Mouse (Mus musculus) stomach, embryonic 15.5 days (tissue): ENCODE measurements around the gene Fcho1. TPM values are rescaled to one million over a fixed set of nuclear protein-coding genes. Genes with fewer than 3 reads are reported as not detected.

Source experiments
- ATAC-seq: fragments of 200-750 bp; cut with Nextera tagmentation; 2 replicates; pipeline ENCODE4 v1.8.0; 2017; ENCODE audit warnings: low read depth, moderate number of reproducible peaks, moderate TSS enrichment; ENCODE audit not compliant: insufficient read depth, low FRiP score
- H3K27ac ChIP-seq: fragments of 300-500 bp; sonication (generic); 2 replicates; pipeline ENCODE4 v1.5.1; 2015; ENCODE audit warnings: mild to moderate bottlenecking, inconsistent platforms
- H3K27me3 ChIP-seq: fragments of 300-500 bp; sonication (generic); replicated peaks from 2 replicates; pipeline ENCODE4 v1.6.1; 2015; ENCODE audit warnings: inconsistent platforms
- H3K36me3 ChIP-seq: fragments of 300-500 bp; sonication (generic); 2 replicates; pipeline ENCODE4 v1.6.1; 2015; ENCODE audit warnings: inconsistent platforms
- H3K4me1 ChIP-seq: fragments of 300-500 bp; sonication (generic); 2 replicates; pipeline ENCODE4 v1.6.1; 2015; ENCODE audit warnings: inconsistent platforms
- H3K4me2 ChIP-seq: fragments of 300-500 bp; sonication (generic); 2 replicates; pipeline ENCODE4 v1.6.1; 2015; ENCODE audit warnings: mild to moderate bottlenecking, inconsistent platforms
- H3K4me3 ChIP-seq: fragments of 300-500 bp; sonication (generic); replicated peaks from 2 replicates; pipeline ENCODE4 v1.5.1; 2015; ENCODE audit warnings: inconsistent platforms
- H3K9ac ChIP-seq: fragments of 300-500 bp; sonication (generic); 2 replicates; pipeline ENCODE4 v1.6.1; 2015; ENCODE audit warnings: inconsistent platforms
- H3K9me3 ChIP-seq: fragments of 300-500 bp; sonication (generic); 2 replicates; pipeline ENCODE4 v1.6.1; 2016; ENCODE audit warnings: inconsistent platforms
- WGBS: fragments of 180-500 bp; shearing (Covaris S2); methylation state at CpG from one replicate; pipeline ENCODE4 v1.1.7; 2015; 5-methylcytosine and 5-hydroxymethylcytosine counted together
- polyA plus RNA-seq: library from polyadenylated mRNA; unstranded; fragments of >200 nt; fragmentation: Nextera tagmentation; extraction: Ambion mirVana; gene quantifications from 2 replicates; pipeline ENCODE4 v1.2.1, GENCODE M21; 2015

Gene Fcho1
- polyA plus RNA-seq, 1 experiment from 2014 or later: 8.3 TPM

GRCm38 (mm10) chr8:71670198-71670597 is 55.3 kb downstream of the Fcho1 start:
- Histone ChIP-seq H3K4me3 (peak overlapping the region; percentile 46), H3K4me1 (peaks cover 34% of the 10 kb centered on the region), H3K27me3 (peaks cover 22% of the 10 kb centered on the region; the same call in 1 of the 2 replicates), H3K36me3 (no peaks in the 10 kb centered on the region), H3K27ac (no peak overlapping the region), H3K9me3 (no peaks in the 10 kb centered on the region), H3K4me2 (peak overlapping the region; percentile 92), H3K9ac (no peak overlapping the region)
- WGBS: 13% methylated on average over 11 of the region's 12 CpGs
- ATAC-seq: no peak

DNA sequence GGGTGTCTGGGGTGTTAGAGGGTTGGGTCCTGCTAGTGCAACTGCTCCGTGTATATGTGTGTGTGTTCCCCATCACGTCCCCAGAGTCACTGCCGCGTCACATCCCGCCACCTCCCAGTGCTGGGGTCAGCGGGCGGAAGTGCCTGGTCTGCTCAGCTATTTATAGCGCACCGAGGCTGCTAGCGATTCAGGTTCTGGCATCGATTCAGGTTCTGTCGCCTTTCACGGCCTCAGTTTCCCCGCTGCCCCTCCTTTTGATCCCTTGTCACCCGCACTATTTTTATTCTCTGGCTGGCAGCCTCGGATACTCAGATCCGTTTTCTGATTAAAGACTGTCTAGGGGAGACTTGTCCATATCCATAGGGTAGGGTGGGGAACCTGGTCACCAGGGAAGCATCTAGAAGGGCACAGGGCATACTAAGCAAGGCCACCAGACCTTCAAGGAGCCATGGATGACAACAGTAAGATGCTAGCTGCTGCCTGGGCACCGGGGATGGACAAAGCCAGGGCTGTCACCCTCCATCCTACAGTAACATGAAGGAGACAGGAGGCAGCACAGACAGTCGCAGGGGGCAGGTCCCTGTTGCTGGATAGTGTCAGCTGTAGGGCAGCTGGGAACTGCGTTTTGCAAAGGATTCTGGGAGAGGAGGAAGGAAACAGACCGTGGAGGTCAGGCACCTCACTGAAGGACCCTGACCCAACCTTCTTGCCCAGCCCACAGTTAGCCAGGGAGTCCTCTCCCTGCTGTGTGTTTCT is 57.1 kb downstream of the Fcho1 start:
- Histone ChIP-seq H3K27me3 (peaks cover 22% of the 10 kb centered on the region; the same call in 1 of the 2 replicates), H3K27ac (no peak overlapping the region), H3K4me3 (no peak overlapping the region), H3K4me2 (peak overlapping the region; percentile 39), H3K9me3 (no peaks in the 10 kb centered on the region), H3K9ac (no peak overlapping the region), H3K4me1 (peaks cover 34% of the 10 kb centered on the region), H3K36me3 (no peaks in the 10 kb centered on the region)
- WGBS: 2% methylated on average over 21 of the region's 21 CpGs
- ATAC-seq: no peak

- peaks cover 27% of the 10 kb centered on the region; the same call in 1 of the 2 replicates for H3K27me3 ChIP-seq
Measured at GRCm38 (mm10) chr8:71667256-71667655, 58.3 kb downstream of the Fcho1 start.

GRCm38 (mm10) chr8:71666855-71667254 is 58.7 kb downstream of the Fcho1 start:
- H3K4me1 ChIP-seq: peaks cover 34% of the 10 kb centered on the region
- peaks cover 27% of the 10 kb centered on the region; the same call in 1 of the 2 replicates for H3K27me3 ChIP-seq
- ATAC-seq: no peak
- no peaks in the 10 kb centered on the region for H3K9me3 ChIP-seq
- WGBS: 40% methylated on average over 1 of the region's 1 CpGs
- H3K4me2 ChIP-seq: no peak overlapping the region
- H3K9ac ChIP-seq: no peak overlapping the region
- H3K4me3 ChIP-seq: no peak overlapping the region
- no peaks in the 10 kb centered on the region for H3K36me3 ChIP-seq
- H3K27ac ChIP-seq: no peak overlapping the region

More at GRCm38 (mm10) chr8:71667256-71667655, 58.3 kb downstream of the Fcho1 start:
- no peak for ATAC-seq
- no peak overlapping the region for H3K4me3 ChIP-seq
- H3K27ac ChIP-seq: no peak overlapping the region
- no peak overlapping the region for H3K9ac ChIP-seq
- no peaks in the 10 kb centered on the region for H3K9me3 ChIP-seq
- H3K4me2 ChIP-seq: no peak overlapping the region
- H3K4me1 ChIP-seq: peaks cover 34% of the 10 kb centered on the region
- no peaks in the 10 kb centered on the region for H3K36me3 ChIP-seq
- WGBS: 53% methylated on average over 5 of the region's 5 CpGs

GRCm38 (mm10) chr8:71665331-71666130 is 60.0 kb downstream of the Fcho1 start:
- Histone ChIP-seq H3K9me3 (no peaks in the 10 kb centered on the region), H3K4me3 (peak overlapping the region; percentile 27), H3K27ac (no peak overlapping the region), H3K27me3 (peaks cover 27% of the 10 kb centered on the region), H3K9ac (no peak overlapping the region), H3K4me2 (peak overlapping the region; percentile 53), H3K36me3 (no peaks in the 10 kb centered on the region), H3K4me1 (peaks cover 25% of the 10 kb centered on the region)
- WGBS: 6% methylated on average over 22 of the region's 22 CpGs
- peak; percentile 75 for ATAC-seq

DNA sequence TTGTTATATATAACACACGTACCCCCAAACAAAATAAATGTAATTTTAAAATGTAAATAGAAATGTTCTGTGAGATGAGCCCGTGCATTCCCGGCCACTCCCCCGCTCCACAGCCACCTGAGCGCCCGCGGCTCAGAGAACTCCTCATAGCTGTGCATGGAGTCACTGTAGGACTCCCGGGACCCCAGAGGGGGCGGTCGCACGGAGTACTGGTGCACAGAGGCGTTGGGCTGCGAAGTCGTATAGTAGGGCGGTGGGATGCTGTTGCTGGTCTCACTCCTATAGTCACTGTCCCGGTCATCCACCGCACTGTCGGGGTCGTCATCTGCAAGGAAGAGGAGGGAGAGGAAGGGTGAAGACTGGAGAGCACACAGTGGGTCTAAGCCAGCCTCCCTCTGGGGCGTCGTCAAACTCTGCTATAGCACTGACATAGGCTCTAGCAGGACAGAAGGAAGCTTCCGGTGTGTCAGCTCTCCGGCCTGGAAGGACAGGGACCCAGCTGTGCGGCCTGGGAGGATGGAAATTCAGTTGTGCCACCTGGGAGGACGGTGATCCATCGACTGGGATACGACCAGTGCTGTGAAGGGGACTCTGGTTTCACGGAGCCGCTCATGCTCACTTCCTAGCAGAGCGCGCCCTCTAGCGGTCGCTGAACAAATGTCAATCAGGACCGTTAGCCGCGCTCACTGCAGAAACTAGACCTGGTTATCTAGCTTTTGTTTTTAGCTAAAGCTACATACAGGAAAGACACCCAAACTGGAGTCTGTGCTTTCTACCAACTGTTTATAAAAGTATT is 65.0 kb downstream of the Fcho1 start:
- Histone ChIP-seq H3K4me2 (peak overlapping the region; percentile 19; the same call in 1 of the 2 replicates), H3K9ac (no peak overlapping the region), H3K4me3 (no peak overlapping the region), H3K36me3 (no peaks in the 10 kb centered on the region), H3K9me3 (no peaks in the 10 kb centered on the region), H3K27me3 (peaks cover 45% of the 10 kb centered on the region), H3K4me1 (0 out of 2 replicates have a peak, but pooled peaks cover 4% of the 10 kb centered on the region), H3K27ac (no peak overlapping the region)
- 0 out of 2 replicates have a peak, but pooled peaks have one; percentile 41 for ATAC-seq
- 7% methylated on average over 36 of the region's 36 CpGs for WGBS

GRCm38 (mm10) chr8:71659751-71660150 is 65.8 kb downstream of the Fcho1 start:
- no peaks in the 10 kb centered on the region for H3K36me3 ChIP-seq
- no peak for ATAC-seq
- H3K27ac ChIP-seq: no peak overlapping the region
- WGBS: 63% methylated on average over 1 of the region's 1 CpGs
- H3K27me3 ChIP-seq: peaks cover 52% of the 10 kb centered on the region
- H3K4me3 ChIP-seq: no peak overlapping the region
- peaks cover 8% of the 10 kb centered on the region; the same call in 1 of the 2 replicates for H3K4me1 ChIP-seq
- H3K9me3 ChIP-seq: no peaks in the 10 kb centered on the region
- no peak overlapping the region for H3K9ac ChIP-seq
- H3K4me2 ChIP-seq: no peak overlapping the region

- WGBS: 27% methylated on average over 17 of the region's 17 CpGs
- no peak overlapping the region for H3K4me2 ChIP-seq
- H3K36me3 ChIP-seq: no peaks in the 10 kb centered on the region
- H3K27ac ChIP-seq: no peak overlapping the region
- H3K9me3 ChIP-seq: no peaks in the 10 kb centered on the region
- no peak overlapping the region for H3K4me3 ChIP-seq
- H3K9ac ChIP-seq: no peak overlapping the region
- ATAC-seq: no peak
- peaks cover 64% of the 10 kb centered on the region for H3K27me3 ChIP-seq
- peaks cover 12% of the 10 kb centered on the region; the same call in 1 of the 2 replicates for H3K4me1 ChIP-seq
Measured at GRCm38 (mm10) chr8:71658515-71659049, 66.9 kb downstream of the Fcho1 start.

Other genes starting within 250 kb of the Fcho1 start
- 1.5 and 1.8 TPM in 2 replicates for gene Ano8, start 239.8 kb downstream of the Fcho1 start, polyA plus RNA-seq
- 14.6 and 16.1 TPM in 2 replicates for gene Gtpbp3, start 237.6 kb downstream of the Fcho1 start, polyA plus RNA-seq
- 84.8 and 90.0 TPM in 2 replicates for gene Plvap, start 214.0 kb downstream of the Fcho1 start, polyA plus RNA-seq
- 0.27 and 0.49 TPM in 2 replicates for gene Ccdc194, start 200.0 kb downstream of the Fcho1 start, polyA plus RNA-seq
- gene Bst2, start 188.3 kb downstream of the Fcho1 start, polyA plus RNA-seq: 52.3 and 53.9 TPM in 2 replicates
- gene Mvb12a, start 182.8 kb downstream of the Fcho1 start, polyA plus RNA-seq: 97.6 and 107 TPM in 2 replicates
- gene Tmem221, start 166.8 kb downstream of the Fcho1 start, polyA plus RNA-seq: 4.0 and 7.1 TPM in 2 replicates
- gene Nxnl1, start 159.1 kb downstream of the Fcho1 start, polyA plus RNA-seq: 0.08 and 0.15 TPM in 2 replicates
- 37.1 and 38.8 TPM in 2 replicates for gene Slc27a1, start 156.8 kb downstream of the Fcho1 start, polyA plus RNA-seq
- gene Pgls, start 133.5 kb downstream of the Fcho1 start, polyA plus RNA-seq: 238 and 243 TPM in 2 replicates
- gene Fam129c, start 128.1 kb downstream of the Fcho1 start, polyA plus RNA-seq: 4.3 and 4.7 TPM in 2 replicates
- 70.6 and 75.1 TPM in 2 replicates for gene Colgalt1, start 114.7 kb downstream of the Fcho1 start, polyA plus RNA-seq
- 1.1 TPM in 2 replicates for gene Unc13a, start 54.0 kb downstream of the Fcho1 start, polyA plus RNA-seq
- gene Jak3, start 49.4 kb downstream of the Fcho1 start, polyA plus RNA-seq: 9.1 and 9.6 TPM in 2 replicates
- 1.4 and 2.0 TPM in 2 replicates for gene Insl3, start 36.5 kb downstream of the Fcho1 start, polyA plus RNA-seq
- 10.4 and 12.2 TPM in 2 replicates for gene B3gnt3, start 23.9 kb downstream of the Fcho1 start, polyA plus RNA-seq
- 5.3 and 6.2 TPM in 2 replicates for gene Zfp709, start 156.3 kb upstream of the Fcho1 start, polyA plus RNA-seq
- gene Zfp882, start 182.9 kb upstream of the Fcho1 start, polyA plus RNA-seq: 5.1 and 5.3 TPM in 2 replicates
- gene Zfp617, start 182.9 kb upstream of the Fcho1 start, polyA plus RNA-seq: 21.9 and 22.1 TPM in 2 replicates
- gene Zfp961, start 225.3 kb upstream of the Fcho1 start, polyA plus RNA-seq: 20.6 and 24.7 TPM in 2 replicates